Mouse (Mus musculus): ENCODE measurements around the gene Lrrc72.

DNA sequence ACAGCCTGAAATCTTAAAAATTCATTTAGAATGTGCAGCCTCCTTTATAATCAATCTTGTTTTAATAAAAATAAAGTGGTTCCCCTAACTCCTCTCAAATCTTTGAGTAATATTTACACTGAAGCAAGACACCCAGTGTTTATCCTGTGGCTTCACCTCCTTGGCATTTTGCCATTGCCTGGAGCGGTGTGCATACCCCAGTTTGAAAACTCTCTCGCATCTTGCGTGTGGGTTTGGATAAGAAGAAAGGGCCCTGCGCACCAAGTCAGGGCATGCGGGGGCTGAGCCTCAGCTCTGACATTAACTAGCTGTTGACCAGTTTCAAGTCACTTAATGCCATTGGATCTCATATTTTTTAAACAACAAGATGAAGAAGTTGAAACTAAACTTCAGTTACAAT, 2.2 kb upstream of the Lrrc72 start:
- TF ChIP-seq CTCF (IDR thresholded peaks at IDR 0.05; ENCODE audit: borderline replicate concordance, extremely low read depth, insufficient read depth, insufficient read length) (no peak), POLR2A (IDR thresholded peaks at IDR 0.05; ENCODE audit: borderline replicate concordance, extremely low read depth, insufficient read depth, insufficient read length, poor library complexity, severe bottlenecking) (no peak)
